Mouse (Mus musculus): ENCODE results near the gene Suco.

Suco gene

DNA sequence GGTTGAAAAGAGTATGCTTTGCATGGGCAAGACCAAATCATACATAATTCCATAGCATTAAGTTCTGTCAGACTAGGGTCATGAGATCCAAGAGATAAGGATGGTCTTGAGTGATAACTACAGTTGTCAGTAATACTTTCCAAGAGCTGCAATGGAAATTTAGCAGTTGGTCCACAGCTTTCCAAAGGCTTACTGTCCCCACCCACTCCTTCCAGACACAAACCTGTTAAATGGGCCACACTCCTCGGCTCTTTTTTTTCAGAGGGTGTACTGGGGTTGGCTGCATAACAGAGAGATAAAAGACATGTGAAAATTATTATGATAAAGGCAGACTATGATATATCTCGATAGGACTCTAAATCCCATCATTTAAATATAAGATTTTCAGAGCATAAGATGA, 93.8 kb downstream of the Suco start:
- Histone ChIP-seq H3K36me3 (ENCODE audit: control insufficient read depth, insufficient read depth, low read length, poor library complexity, severe bottlenecking) (no peaks in the 10 kb centered on the region), H3K27me3 (ENCODE audit: control insufficient read depth, insufficient read depth, low read length, poor library complexity, severe bottlenecking) (no peaks in the 10 kb centered on the region)
- DNase-seq (ENCODE audit: low read depth, low spot score) = no peak

DNA sequence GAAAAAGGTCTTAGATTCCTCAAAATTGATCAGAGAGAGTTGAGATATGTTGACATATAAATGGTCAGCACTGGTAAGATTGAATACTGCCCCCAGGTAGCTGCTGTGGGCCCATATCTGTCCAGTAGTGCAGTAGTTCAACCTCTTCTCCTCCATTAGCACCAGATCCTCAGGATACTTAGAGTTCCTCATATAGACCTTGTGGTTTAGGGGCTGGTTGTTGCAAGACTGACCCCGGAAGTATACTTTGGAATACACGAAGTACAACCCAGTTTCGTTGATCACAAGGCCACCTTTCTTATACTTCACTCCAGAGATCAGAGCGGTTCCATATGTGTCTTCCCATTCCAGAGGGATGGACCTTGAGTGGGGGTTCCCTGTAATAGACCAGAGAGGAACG, 94.9 kb downstream of the Suco start:
- Histone ChIP-seq H3K27me3 (ENCODE audit: control insufficient read depth, insufficient read depth, low read length, poor library complexity, severe bottlenecking) (no peaks in the 10 kb centered on the region), H3K36me3 (ENCODE audit: control insufficient read depth, insufficient read depth, low read length, poor library complexity, severe bottlenecking) (no peaks in the 10 kb centered on the region)
- DNase-seq (ENCODE audit: low read depth, low spot score) = no peak

DNA sequence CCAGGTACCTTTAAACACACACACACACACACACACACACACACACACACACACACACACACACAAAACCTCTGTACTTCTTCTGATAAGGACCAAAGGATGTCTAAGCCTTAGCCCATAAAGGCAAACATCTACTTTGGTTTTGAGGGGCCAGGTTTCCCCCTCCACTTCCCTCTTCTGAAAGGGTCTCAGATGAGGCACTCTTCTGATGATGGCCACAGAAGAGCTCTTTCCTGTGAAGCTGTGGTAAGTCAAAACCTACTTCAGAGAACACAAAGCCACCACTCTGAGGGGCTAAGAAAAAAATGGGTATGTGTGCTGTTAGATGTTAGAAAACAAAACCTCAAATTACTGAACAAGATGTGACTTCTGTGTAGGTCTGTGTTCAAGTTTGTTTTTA, 97.4 kb downstream of the Suco start:
- Histone ChIP-seq H3K27me3 (ENCODE audit: control insufficient read depth, insufficient read depth, low read length, poor library complexity, severe bottlenecking) (no peaks in the 10 kb centered on the region), H3K36me3 (ENCODE audit: control insufficient read depth, insufficient read depth, low read length, poor library complexity, severe bottlenecking) (no peaks in the 10 kb centered on the region)
- no peak for DNase-seq (ENCODE audit: low read depth, low spot score)

DNA sequence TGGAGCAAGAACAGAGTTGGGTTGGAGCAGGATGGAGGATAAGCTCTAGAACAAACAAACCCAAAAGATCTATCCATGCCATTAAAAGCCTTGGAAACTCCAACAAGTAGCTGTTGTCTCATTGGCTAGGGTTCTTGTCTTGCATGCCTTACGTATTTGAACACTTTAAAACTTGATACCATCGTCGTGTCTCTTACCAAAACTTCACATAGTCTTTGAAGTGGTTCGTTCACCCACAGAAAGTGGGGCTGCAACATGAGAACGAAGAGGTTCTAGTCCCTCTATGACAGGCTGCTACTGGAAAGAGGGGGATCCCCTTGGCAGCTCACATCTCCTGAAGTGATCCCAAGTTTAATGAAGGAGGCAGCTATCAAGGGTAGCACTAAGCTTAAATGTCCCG, 101.3 kb downstream of the Suco start:
- H3K27me3 ChIP-seq (ENCODE audit: control insufficient read depth, insufficient read depth, low read length, poor library complexity, severe bottlenecking) = no peaks in the 10 kb centered on the region
- DNase-seq (ENCODE audit: low read depth, low spot score) = no peak
- no peaks in the 10 kb centered on the region for H3K36me3 ChIP-seq (ENCODE audit: control insufficient read depth, insufficient read depth, low read length, poor library complexity, severe bottlenecking)

DNA sequence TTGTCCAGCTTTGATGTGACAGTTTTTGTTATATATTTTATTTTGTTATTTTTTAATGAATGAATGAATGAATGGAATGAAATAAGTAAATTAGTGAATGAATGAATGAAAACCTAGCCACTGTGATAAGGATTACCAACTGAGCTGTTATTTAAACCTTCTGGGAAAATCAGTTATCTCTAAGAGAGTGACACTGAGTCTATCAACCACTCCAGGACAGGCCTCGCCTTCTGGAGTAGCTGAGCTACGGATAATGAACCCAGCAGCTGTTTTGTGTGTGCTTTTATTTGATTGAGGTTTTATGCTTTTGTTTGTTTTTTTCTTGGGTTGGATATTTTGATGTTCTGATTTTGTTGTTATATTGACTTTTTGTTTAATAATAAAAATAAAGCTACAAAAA, 105.2 kb downstream of the Suco start:
- Histone ChIP-seq H3K27me3 (ENCODE audit: control insufficient read depth, insufficient read depth, low read length, poor library complexity, severe bottlenecking) (no peaks in the 10 kb centered on the region), H3K36me3 (ENCODE audit: control insufficient read depth, insufficient read depth, low read length, poor library complexity, severe bottlenecking) (no peaks in the 10 kb centered on the region)
- DNase-seq (ENCODE audit: low read depth, low spot score) = no peak

DNA sequence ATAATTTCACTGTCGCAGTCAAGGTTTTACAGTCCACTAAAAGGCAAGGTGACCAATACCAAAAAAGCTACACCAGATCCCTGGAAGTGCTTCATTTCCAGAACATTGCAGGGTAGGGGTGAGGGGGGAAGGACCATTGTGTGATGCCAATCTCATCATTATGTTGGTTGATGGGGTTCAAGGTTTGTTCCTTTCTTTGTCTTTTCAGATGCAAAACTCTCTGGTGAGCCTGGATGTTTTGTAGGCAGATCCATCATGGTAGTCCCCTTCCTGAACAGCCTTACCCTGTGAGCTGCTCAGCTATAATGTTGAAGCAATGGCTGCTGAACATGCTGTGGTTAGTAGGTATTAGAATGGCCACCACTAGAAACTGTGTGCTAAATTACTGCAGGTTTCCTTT, 107.2 kb downstream of the Suco start:
- DNase-seq (ENCODE audit: low read depth, low spot score) = no peak
- Histone ChIP-seq H3K36me3 (ENCODE audit: control insufficient read depth, insufficient read depth, low read length, poor library complexity, severe bottlenecking) (no peaks in the 10 kb centered on the region), H3K27me3 (ENCODE audit: control insufficient read depth, insufficient read depth, low read length, poor library complexity, severe bottlenecking) (no peaks in the 10 kb centered on the region)

DNA sequence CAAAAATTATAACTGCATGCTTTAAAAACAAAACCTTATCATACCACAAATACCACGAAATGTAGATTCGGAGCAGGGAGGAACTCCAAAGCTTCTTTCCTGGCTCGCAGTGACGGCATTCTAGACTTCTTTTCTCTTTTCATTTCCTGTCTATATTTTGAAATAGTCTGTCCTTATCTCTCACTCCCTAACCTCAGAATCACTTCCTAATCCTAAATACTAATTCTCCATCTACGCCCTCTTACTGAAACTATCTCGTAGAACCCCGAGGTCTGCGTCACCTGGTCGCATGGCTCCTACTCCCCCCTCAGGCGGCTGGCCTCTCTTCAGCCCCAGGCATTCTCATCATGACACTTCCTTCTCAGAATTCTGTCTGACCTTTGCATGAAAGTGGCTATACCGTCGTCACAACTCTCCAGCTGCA, 109.4 kb downstream of the Suco start:
- Histone ChIP-seq H3K36me3 (ENCODE audit: control insufficient read depth, insufficient read depth, low read length, poor library complexity, severe bottlenecking) (no peaks in the 10 kb centered on the region), H3K27me3 (ENCODE audit: control insufficient read depth, insufficient read depth, low read length, poor library complexity, severe bottlenecking) (no peaks in the 10 kb centered on the region)
- peak; percentile 84 for DNase-seq (ENCODE audit: low read depth, low spot score)

DNA sequence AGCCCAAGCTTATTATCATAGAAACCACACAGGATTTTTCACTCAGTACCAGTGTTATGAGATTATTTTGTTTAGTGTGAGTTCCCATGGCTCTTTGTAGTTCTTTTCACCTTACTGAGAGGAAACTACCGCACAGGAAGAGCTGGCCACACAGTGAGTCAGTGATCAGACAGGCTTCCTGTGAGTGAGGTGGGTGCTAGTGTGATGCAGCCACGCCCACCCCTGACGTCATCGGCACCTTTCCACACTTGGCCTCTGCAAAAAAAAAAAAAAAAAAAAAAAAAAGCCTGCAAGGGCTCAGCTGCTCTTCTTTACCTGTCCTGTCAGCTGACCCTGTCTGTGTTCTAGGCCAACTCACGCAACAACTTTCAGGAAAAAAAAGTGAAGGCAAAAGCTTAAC, 109.8 kb downstream of the Suco start:
- Histone ChIP-seq H3K27me3 (ENCODE audit: control insufficient read depth, insufficient read depth, low read length, poor library complexity, severe bottlenecking) (no peaks in the 10 kb centered on the region), H3K36me3 (ENCODE audit: control insufficient read depth, insufficient read depth, low read length, poor library complexity, severe bottlenecking) (no peaks in the 10 kb centered on the region)
- peak; percentile 98 for DNase-seq (ENCODE audit: low read depth, low spot score)
